In genomic region chr11:3554976-3555375, GRCm38 (mm10) we compare ENCODE assay signal across 16 mouse cellular contexts.
"Had no signal": no experiment of that assay in that cellular context is flagged by ENCODE, and none has a peak within 500 bp of the region (broad histone marks: within the 10 kb centered on the region; RNA-seq: fewer than 3 reads in every experiment).

No protein-coding gene starts in this region.

- H3K4me1 ChIP-seq: neural tube, embryonic 13.5 days; neural tube, embryonic 15.5 days; stomach, embryonic 15.5 days had no signal

- H3K27ac ChIP-seq: neural tube, embryonic 13.5 days; neural tube, embryonic 15.5 days; stomach, embryonic 15.5 days; stomach, postnatal 0 days had no signal

- H3K4me3 ChIP-seq: neural tube, embryonic 13.5 days; neural tube, embryonic 15.5 days; stomach, embryonic 15.5 days had no signal

- H3K4me2 ChIP-seq: neural tube, embryonic 13.5 days; neural tube, embryonic 15.5 days; stomach, embryonic 15.5 days had no signal

- H3K27me3 ChIP-seq: neural tube, embryonic 13.5 days; neural tube, embryonic 15.5 days; stomach, embryonic 15.5 days had no signal

- H3K9me3 ChIP-seq: neural tube, embryonic 13.5 days; neural tube, embryonic 15.5 days; stomach, embryonic 15.5 days had no signal

- DNase-seq: retina, postnatal 1 day; right cerebral cortex, adult 18-20 months; right cerebral cortex, postnatal 14 days; right cerebral cortex, postnatal 25 days; right cerebral cortex, postnatal 4 days; spleen, adult 18-20 months; thymus, adult 18-20 months; thymus, adult 2 months; thymus, postnatal 14 days; thymus, postnatal 25 days; thymus, postnatal 36 days; thymus, postnatal 4 days had no signal

- H3K36me3 ChIP-seq: neural tube, embryonic 13.5 days; neural tube, embryonic 15.5 days; stomach, embryonic 15.5 days had no signal

- H3K9ac ChIP-seq: neural tube, embryonic 13.5 days; neural tube, embryonic 15.5 days; stomach, embryonic 15.5 days had no signal
